9 mouse cellular contexts compared by ENCODE assay signal in the genomic region with DNA sequence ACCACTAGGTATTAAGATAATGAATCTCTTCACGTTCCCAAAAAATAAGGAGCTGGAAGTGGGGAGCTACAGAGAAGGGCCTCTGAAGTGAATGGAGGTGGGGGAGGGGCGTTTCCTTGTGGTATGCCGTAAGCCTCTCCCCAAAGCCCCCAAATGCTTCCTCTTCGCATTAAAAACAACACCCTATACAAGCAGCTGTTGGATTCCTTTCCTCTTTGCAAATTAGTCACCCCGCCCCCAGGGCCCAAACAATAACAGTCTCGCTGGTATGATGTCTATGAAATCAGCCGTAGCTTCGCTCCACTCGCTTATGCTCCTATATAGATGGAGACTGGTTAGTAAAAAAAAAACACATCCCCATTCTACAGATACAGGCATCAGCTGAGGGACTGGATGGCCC. TPM values are rescaled to one million over a fixed set of nuclear protein-coding genes. Genes with fewer than 3 reads are reported as not detected.
A peak's percentile ranks its signal among the peaks of the same experiment; 100 is the strongest.
DNase-seq lines count a peak whose midpoint lies in the region; ATAC-seq and TF ChIP-seq lines count a peak whose summit lies in the region.
"Had no signal": no experiment of that assay in that cellular context is flagged by ENCODE, and none has a peak within 500 bp of the region (broad histone marks: within the 10 kb centered on the region; RNA-seq: fewer than 3 reads in every experiment).

No protein-coding gene starts in this region.

- ATAC-seq in limb, embryonic 12.5 days (ENCODE audit: insufficient number of reproducible peaks, insufficient read depth, low FRiP score, low TSS enrichment, low read depth), result no peak
- ATAC-seq in erythroblast, adult 5-6 weeks (replicated peaks; ENCODE audit: low FRiP score, poor library complexity, severe bottlenecking), result no peak

- no peak for TF ChIP-seq POLR2A in spleen, adult 2 months (IDR thresholded peaks at IDR 0.05; ENCODE audit: low read depth, low read length)

- no peak overlapping the region for H3K4me3 ChIP-seq in spleen, adult 2 months (ENCODE audit: extremely low read depth, insufficient read depth, insufficient read length)
- peak overlapping the region; percentile 22; the same call in 1 of the 2 replicates for H3K4me3 ChIP-seq in limb, embryonic 12.5 days (replicated peaks)

- no peaks in the 10 kb centered on the region for H3K36me3 ChIP-seq in spleen, adult 2 months (ENCODE audit: control insufficient read depth, insufficient read depth, low read length)
- no peaks in the 10 kb centered on the region for H3K36me3 ChIP-seq in limb, embryonic 12.5 days

- 0 out of 2 replicates have a peak overlapping the region, but pooled peaks have one; percentile 14 for H3K27ac ChIP-seq in spleen, adult 2 months (ENCODE audit: insufficient read depth, low read length)
- no peak overlapping the region for H3K27ac ChIP-seq in limb, embryonic 12.5 days

- no peaks in the 10 kb centered on the region for H3K9me3 ChIP-seq in limb, embryonic 12.5 days

- 0 out of 2 replicates have a peak overlapping the region, but pooled peaks have one; percentile 1 for H3K9ac ChIP-seq in limb, embryonic 12.5 days (replicated peaks)

- peak overlapping the region; percentile 77 for H3K4me2 ChIP-seq in limb, embryonic 12.5 days

- H3K27me3 ChIP-seq in spleen, adult 2 months (ENCODE audit: control insufficient read depth, insufficient read depth, low read length), result peaks cover 2% of the 10 kb centered on the region; the same call in 1 of the 2 replicates
- H3K27me3 ChIP-seq in limb, embryonic 12.5 days, result peaks cover 3% of the 10 kb centered on the region; the same call in 1 of the 2 replicates

- no peak for TF ChIP-seq CTCF in spleen, adult 2 months (IDR thresholded peaks at IDR 0.05; ENCODE audit: extremely low read depth, insufficient read depth, insufficient read length, insufficient replicate concordance)

- peaks cover 2% of the 10 kb centered on the region for H3K4me1 ChIP-seq in spleen, adult 2 months (ENCODE audit: control insufficient read depth, insufficient read depth, insufficient read length)
- H3K4me1 ChIP-seq in limb, embryonic 12.5 days (replicated peaks), result peaks cover 97% of the 10 kb centered on the region

- WGBS in spleen, adult 2 months, result 11% methylated on average over 9 of the region's 9 CpGs
- 6% methylated on average over 9 of the region's 9 CpGs for WGBS in limb, embryonic 12.5 days

- DNase-seq in embryo, embryonic 10.5 days (ENCODE audit: low spot score), result peak; percentile 57
- DNase-seq in embryo, embryonic 9.5 days (ENCODE audit: extremely low spot score), result no peak
- no peak for DNase-seq in spleen, adult 2 months (ENCODE audit: low read depth in 1 of 2, low spot score in 2 of 2)
- no peak for DNase-seq in spleen, adult 18-20 months
- DNase-seq in thymus, postnatal 25 days, result peak; percentile 40
- DNase-seq in gastrocnemius, adult 8-10 months (ENCODE audit: low spot score in 2 of 2), result no peak
- DNase-seq: cerebellum, adult 18-20 months had no signal

RNA-seq across cellular contexts. Expression of gene Bcl11b, which starts 25.9 kb away (rescaled TPM):
- polyA plus RNA-seq in spleen, adult 2 months (2012; rRNA removed), result 19.7 and 37.3 TPM in 2 replicates
- polyA plus RNA-seq in limb, embryonic 12.5 days (2016; fragmentation: Nextera tagmentation; extraction: Ambion mirVana), result 19.6 and 19.9 TPM in 2 replicates
- 0.21 TPM in 1 of 2 replicates, not detected in the other for total RNA-seq in erythroblast, adult 5-6 weeks (2015; ENCODE audit: low replicate concordance)
- 0.28 TPM in 1 of 2 replicates, not detected in the other for total RNA-seq in erythroblast, adult 5-6 weeks (2017; ENCODE audit: low replicate concordance)
- under 1 TPM in 1 of 4 experiments, not detected in 3; 0.02 TPM for total RNA-seq in gastrocnemius, adult 8-10 months (2022)

Comparison
In these comparisons a context has a peak if more than half of its experiments do, and no peak if none do; other contexts are left out.
1. DNase-seq: peak in embryo, embryonic 10.5 days (single experiment) and thymus, postnatal 25 days (single experiment); none in embryo, embryonic 9.5 days (single experiment), spleen, adult 2 months (0 of 2), spleen, adult 18-20 months (0 of 2) and gastrocnemius, adult 8-10 months (0 of 2).